Mouse (Mus musculus) T-helper 17 cell (primary cell): ENCODE results near the gene Veph1.
"Not testable (repeated sequence)": the region's sequence is repeated elsewhere in the genome, so short reads cannot be mapped to it uniquely, and the experiment has no call there.

Experiments used
- in situ Hi-C, 2 experiments: fragments of 300-600 bp; cut with MboI, MseI; formaldehyde crosslinking; loops; 1 replicate in 1 of 2; 2 replicates in 1 of 2; pipeline ENCODE4 v1.15.1; 2025; ENCODE audit warnings: high pct_unique_total_duplicates in 2 of 2

Gene Veph1

DNA sequence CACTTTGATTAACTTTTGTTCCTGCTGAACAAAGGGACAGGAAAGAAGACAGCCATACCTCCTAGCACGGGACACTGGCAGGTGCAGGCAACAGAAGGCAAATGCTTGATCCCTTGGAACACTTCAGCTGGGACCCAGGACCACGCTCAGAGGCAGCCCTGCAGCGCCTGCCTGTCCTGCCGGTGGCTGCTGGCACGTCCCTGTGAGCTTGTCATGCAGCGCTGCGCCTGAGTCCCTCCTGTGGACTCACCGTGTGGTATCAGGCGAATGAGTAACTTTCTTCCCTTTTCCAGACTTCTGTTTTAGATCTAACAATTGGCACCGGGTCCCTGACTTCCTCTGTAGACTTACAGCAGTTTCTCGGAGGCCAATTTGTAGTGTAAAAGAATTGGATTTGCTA, at the start of gene Veph1:
TSS of gene Veph1 (minus strand) at position 293 of the 400 bp plus-strand sequence.
- in situ Hi-C loops = no loop called here

- in situ Hi-C loops = no loop called here
Observed at GRCm38 (mm10) chr3:66340742-66341141, 44.1 kb upstream of the Veph1 start.

DNA sequence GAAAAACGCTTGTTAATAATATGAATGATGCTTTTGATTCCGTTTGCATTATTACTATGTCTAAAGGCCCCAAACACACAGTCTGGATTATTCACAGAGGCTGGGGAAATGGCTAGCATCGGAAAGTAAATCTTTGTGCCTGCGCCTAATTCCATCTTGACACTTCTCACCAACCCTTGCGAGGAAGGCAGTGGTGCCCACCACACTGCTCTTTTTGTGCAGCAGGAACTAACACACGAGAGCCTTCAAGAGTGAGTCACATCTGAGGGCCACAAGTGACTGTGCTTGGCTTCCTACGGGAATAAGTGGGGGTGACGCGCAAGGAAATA, 35.7 kb upstream of the Veph1 start:
- in situ Hi-C loops = loop anchor here (10.0 kb wide), 1 partner anchor 1012 kb away; no protein-coding TSS in a partner anchor

GRCm38 (mm10) chr3:66331592-66332400, 35.2 kb upstream of the Veph1 start:
- in situ Hi-C loops = loop anchor here (10.0 kb wide), 1 partner anchor 1013 kb away; no protein-coding TSS in a partner anchor

DNA sequence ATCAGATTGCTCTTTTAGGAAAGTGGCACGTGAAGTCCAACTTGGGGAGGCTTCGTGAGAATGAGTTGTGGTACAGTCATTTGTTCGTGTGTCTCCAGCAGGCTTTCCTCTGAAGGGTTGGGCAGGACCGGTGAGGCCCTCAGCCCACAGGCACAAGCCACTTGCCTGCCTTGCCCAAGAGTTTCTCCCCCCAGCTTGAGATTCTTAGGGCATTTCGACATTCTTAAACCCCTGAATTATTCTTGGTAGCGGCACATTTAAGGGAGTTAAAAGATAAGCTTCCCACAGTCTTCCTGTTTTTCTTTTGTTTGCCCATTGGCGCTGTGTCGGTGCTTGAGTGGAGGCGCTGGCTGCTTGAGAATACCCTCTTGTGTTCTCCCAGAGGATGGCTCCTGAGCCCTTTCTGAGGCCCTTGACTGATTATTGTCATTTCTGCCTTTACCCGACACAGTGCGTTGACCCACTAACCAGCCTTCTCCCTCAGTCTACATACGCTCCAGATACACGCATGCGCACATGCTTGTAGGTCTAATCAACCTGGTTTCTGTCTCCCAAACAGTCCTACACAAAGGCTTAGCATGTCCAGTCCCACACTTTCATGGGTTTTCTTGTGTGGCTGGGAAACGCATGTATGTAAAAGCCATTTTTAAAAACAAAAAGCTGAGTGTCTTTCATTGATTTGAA, 34.4 kb upstream of the Veph1 start:
- in situ Hi-C loops = loop anchor here (10.0 kb wide), 1 partner anchor 1014 kb away; no protein-coding TSS in a partner anchor

- in situ Hi-C loops = loop anchor here in 1 of 2 experiments (5.0 kb wide), 1 partner anchor 721 kb away; no protein-coding TSS in a partner anchor
Observed at GRCm38 (mm10) chr3:66325962-66326834, 29.6 kb upstream of the Veph1 start.

DNA sequence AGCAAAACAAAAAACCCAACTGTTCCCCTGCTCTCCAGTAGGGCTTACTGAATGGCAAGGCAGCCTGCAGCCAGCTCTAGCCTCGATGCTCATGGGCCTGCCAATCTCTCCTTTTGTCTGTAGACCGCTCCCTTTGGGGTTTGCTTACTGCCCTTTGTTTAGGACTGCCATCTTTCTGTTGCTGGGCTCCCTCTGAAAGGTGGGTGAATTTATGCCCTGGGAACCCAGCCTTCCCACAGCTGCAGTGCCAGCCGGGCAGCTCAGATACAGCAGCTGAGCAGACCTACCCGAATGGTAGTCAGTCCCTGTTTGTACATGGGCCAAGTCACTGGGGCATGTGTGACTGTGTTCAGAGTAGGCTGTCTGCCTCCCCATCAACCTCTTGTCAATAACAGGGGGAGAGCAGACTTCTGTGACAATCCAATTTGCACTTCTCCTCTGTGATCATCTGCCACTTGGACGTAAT, 28.9 kb upstream of the Veph1 start:
- in situ Hi-C loops = loop anchor here in 1 of 2 experiments (5.0 kb wide), 1 partner anchor 722 kb away; no protein-coding TSS in a partner anchor

- in situ Hi-C loops = no loop called here
Observed at GRCm38 (mm10) chr3:66314793-66315715, 18.4 kb upstream of the Veph1 start.

GRCm38 (mm10) chr3:66310586-66310985, 13.9 kb upstream of the Veph1 start:
- in situ Hi-C loops = no loop called here

DNA sequence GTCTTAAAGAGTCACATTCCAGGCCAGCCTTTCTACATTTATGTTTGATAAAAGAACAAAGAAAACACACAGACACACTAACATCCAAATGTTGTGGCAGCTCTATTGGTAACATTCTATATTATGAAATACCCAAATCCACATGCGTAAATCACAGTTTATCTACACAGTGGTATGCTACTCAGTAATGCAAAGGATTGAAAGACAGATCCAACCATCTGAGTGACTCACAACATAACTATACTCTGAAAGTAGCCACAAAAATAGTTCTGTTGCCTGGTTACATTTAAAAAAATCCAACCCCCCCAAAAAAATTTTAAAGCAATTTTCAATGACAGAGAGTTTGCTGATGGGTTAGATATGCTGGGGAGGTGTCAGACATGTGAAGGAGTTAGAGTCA, 12.9 kb upstream of the Veph1 start:
- in situ Hi-C loops = no loop called here

GRCm38 (mm10) chr3:66295236-66295635, 1.4 kb downstream of the Veph1 start:
- in situ Hi-C loops = no loop called here

GRCm38 (mm10) chr3:66294729-66295128, 1.9 kb downstream of the Veph1 start:
- in situ Hi-C loops = no loop called here

DNA sequence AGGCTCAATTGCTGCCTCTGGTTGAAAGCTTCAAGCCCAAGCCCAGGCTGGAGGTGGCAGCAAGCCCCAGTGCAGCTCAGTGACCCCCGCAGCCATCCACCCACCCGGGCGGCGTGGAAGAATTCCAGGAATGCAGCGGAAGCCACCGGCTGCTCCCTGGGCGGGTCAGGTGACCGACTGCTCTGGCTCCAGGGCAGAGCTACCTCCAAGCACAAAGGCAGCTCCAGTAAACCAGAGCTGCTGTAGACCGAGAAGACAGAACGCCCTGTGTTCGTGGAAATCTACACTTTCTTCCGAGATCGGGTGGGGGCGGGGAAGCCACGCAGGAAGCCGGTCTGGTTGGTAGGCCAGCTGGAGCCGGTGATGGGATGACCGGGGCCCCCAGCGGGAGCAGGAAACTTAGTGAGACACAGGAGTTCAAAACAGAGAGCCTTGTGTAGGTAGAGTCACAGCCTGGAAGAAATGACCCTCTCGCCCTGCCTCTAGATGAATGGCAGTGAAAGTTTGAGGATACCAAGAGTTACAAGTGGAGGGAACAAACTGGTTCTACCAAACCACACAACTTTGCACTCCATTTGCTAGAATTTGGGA, 4.2 kb downstream of the Veph1 start:
- in situ Hi-C loops = no loop called here

GRCm38 (mm10) chr3:66263270-66263669, 33.4 kb downstream of the Veph1 start:
- in situ Hi-C loops = loop anchor here in 1 of 2 experiments (10.0 kb wide), 1 partner anchor 1018 kb away; no protein-coding TSS in a partner anchor

- in situ Hi-C loops = loop anchor here in 1 of 2 experiments (10.0 kb wide), 1 partner anchor 1018 kb away; no protein-coding TSS in a partner anchor
Observed at GRCm38 (mm10) chr3:66262319-66262718, 34.3 kb downstream of the Veph1 start.

- in situ Hi-C loops = no loop called here
Observed at GRCm38 (mm10) chr3:66254504-66255105, 42.0 kb downstream of the Veph1 start.

DNA sequence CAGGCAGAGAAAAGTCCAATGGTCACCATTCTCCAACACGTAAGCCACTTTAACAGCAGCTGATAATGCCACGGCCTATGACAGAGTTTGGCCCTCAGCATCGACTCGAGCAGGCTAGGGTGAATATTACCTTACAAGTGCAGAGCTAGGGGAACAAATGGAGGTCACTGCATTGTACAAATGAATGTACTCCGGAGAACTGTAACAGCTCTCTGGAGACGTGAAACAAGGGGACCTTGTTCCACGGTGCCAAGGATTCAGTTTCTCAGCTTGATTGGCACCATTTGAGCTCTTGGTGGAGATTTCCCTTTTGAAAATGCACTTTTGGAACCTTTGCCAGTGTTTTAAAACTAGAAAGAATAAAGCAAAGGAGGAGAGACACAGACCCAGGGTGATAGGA, 44.8 kb downstream of the Veph1 start:
- in situ Hi-C loops = no loop called here

- in situ Hi-C loops = loop anchor here in 1 of 2 experiments (10.0 kb wide), 1 partner anchor 1784 kb away; no protein-coding TSS in a partner anchor
Observed at GRCm38 (mm10) chr3:66240476-66240875, 56.2 kb downstream of the Veph1 start.

DNA sequence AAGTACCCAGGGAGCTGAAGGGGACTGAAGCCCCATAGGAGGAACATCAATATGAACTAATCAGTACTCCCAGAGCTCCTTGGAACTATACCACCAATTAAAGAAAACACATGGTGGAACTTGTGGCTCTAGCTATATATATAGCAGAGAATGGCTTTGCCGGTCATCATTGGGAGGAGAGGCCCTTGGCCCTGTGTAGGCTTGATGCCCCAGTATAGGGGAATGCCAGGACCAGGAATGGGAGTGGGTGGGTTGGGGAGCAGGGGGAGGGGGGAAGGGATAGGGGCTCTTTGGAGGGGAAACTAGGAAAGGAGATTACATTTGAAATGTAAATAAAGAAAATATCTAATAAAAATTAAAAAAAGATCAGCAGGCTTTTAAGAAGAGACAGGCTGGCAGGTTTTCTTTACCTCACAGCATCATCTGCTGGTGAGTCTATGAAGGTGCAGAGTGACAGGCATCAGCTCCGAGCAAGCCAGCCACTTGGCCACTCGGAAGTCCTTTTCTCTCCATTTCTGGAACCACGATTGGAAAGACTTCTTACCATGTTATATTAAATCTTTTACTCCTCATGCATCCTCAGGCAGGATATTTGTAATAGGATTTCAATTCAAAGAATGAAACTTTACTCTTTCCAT, 60.3 kb downstream of the Veph1 start:
- in situ Hi-C loops = not testable (repeated sequence)
